Mouse (Mus musculus): ENCODE results near the gene Tcea3.

Tcea3 gene

DNA sequence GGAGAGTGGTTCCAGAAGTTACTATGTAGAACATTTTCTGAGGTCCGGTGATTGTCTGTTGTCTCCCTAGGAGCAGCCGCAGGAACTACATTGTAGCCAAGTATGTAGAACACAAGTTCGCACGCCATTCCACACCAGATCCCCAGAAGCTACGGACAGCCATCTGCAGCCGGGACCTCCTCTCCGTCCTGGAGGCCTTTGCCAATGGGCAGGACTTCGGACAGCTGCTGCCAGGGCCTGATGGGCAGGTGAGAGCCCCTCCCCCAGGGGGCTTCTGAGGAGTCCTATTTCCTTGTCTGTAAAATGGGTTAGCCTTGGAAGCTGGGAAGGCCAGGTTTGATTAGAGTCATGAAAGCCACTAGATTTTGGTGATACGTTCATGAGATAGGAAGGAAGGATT is 8.4 kb upstream of the Tcea3 start:
- in situ Hi-C loops (cut with MboI, MseI) = no loop called here

DNA sequence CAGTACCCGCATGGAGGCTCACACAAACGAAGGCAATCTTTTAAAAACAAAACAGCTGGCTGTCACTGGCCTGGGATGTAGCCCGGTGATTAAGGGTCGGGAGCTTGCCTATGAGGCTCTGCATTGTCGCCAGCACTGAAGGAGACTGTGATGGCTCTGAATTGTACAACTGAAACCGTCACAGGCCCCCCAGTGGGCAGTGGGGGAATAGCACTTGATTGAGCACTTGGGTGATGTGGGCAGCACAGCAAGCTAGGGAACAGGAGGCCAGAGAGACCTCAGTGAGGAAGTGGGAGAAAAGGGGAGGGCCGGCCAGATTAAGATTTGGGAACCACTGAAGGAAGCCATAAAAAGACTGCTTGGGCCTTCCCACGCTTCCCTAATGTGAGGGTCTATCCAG is 7.9 kb upstream of the Tcea3 start:
- in situ Hi-C loops (cut with MboI, MseI) = no loop called here

GRCm38 (mm10) chr4:136240123-136240522 is 7.4 kb upstream of the Tcea3 start:
- in situ Hi-C loops (cut with MboI, MseI) = no loop called here

GRCm38 (mm10) chr4:136240955-136241354 is 6.6 kb upstream of the Tcea3 start:
- in situ Hi-C loops (cut with MboI, MseI) = no loop called here

- in situ Hi-C loops (cut with MboI, MseI) = no loop called here
These were observed 5.3 kb upstream of the Tcea3 start for GRCm38 (mm10) chr4:136242065-136242703.

GRCm38 (mm10) chr4:136242728-136243127 is 4.8 kb upstream of the Tcea3 start:
- in situ Hi-C loops (cut with MboI, MseI) = no loop called here

GRCm38 (mm10) chr4:136244208-136244607 is 3.3 kb upstream of the Tcea3 start:
- in situ Hi-C loops (cut with MboI, MseI) = no loop called here

DNA sequence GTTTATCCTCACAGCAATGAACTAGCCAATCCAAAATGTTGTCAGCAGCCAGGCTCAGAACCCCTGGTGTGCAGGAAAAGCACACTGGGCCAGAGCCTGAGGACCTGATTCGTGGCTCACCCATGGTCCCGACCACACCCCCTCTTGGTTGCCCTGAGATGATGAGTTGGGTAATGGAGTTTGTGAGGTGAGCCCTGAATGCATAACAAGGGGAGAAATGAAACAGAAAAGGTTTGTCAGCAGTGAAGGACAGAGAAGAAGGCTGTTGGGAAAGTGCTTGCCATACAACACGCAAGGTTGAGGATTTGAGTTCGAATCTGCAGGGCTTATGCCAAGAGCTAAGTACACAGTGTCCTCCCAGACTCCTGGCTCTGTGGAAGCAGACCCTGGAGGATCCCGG is 1.8 kb upstream of the Tcea3 start:
- in situ Hi-C loops (cut with MboI, MseI) = no loop called here

DNA sequence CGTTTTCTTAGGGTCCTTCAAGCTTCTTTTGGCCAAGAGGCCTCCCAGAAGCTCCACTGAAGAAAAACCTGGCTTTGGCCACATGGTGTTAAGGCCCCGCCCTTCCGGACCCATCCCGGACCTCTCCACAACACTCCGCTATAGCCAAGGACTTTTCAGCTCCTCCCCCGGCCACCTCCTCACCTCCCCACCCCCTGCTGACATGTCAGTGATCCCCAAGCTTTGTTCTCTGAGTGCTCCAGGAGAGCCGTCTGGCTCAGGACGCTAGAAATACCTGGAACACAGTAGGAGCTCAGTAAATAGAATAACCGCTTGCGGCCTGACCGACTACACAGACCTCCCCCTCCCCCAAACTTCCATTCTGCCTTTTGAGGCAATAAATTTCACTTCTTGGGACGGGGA is 960 bp upstream of the Tcea3 start:
- in situ Hi-C loops (cut with MboI, MseI) = no loop called here

- in situ Hi-C loops (cut with MboI, MseI) = no loop called here
These were observed 172 bp upstream of the Tcea3 start for GRCm38 (mm10) chr4:136247386-136247728.

GRCm38 (mm10) chr4:136248464-136249331 is 1.2 kb downstream of the Tcea3 start:
- in situ Hi-C loops (cut with MboI, MseI) = no loop called here

GRCm38 (mm10) chr4:136249332-136249647 is 1.8 kb downstream of the Tcea3 start:
- in situ Hi-C loops (cut with MboI, MseI) = no loop called here

GRCm38 (mm10) chr4:136249780-136250179 is 2.3 kb downstream of the Tcea3 start:
- in situ Hi-C loops (cut with MboI, MseI) = no loop called here

GRCm38 (mm10) chr4:136255919-136256318 is 8.4 kb downstream of the Tcea3 start:
- in situ Hi-C loops (cut with MboI, MseI) = no loop called here

DNA sequence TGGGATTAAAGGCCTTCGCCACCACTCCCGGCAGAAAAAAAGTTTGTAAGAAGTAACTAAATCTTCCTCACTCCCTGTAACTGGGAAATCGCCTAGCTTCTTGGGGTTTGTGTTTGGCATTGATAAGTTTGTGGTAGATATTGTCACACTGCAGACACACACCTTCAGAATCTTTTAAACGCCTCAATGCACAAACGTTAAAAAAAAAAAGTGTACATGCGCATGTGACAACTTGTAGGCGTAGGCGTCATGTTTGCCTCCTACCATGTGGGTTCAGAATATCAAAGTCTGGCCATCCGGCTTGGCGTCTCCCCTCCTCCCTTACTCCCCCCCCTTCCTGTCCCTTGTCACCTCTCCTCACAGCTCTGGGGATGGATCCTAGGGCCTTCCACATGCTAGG is 9.2 kb downstream of the Tcea3 start:
- in situ Hi-C loops (cut with MboI, MseI) = no loop called here

DNA sequence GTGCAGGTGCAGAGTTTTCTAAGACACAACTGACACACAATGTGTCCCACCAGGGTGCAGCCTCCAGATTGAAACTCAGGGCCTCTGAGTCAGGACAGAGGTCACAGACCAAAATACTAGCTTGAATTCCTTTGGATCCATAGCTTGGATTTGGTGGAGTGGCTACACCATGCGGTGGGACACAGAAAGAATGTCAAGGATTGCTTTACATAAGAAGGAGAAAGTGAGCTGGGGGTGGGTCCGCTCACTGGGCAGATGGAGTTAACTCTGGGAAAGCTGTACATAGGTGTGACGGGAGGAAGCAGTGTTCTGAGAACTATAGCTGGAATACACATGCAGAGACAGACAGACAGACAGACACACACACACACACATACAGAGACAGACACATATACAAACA is 12.4 kb downstream of the Tcea3 start:
- in situ Hi-C loops (cut with MboI, MseI) = no loop called here

DNA sequence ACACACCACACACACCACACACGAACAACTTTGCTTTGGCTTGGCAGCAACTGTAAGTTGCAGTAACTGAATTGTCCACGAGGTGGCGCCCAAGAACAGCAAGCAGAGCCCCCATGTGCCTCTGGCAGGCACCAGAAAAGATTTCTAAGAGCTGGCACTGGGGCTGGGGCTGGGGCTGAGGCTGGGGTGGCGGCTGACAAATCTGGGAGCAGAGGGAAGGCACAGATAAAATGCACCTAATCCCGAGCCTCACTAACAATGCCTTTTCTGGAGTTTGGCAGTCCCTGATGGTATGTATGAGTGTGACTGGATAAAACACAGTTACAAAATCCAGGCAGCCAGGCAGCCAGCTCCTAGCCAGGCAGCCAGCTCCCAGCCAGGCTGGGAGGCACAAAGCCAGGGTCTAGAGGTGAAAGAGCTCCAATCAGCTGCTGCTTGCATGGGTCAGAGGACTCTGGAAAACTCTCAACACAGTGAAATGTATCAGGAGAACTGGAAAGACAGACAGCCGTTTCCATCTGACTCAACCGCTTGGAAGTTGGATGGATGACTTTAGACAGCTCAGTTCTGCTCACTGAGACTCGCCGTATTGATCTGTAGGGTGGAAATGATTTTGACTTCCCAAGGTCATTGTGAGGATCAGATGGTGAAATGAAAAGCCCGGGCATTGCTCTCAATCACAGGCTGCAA is 13.1 kb downstream of the Tcea3 start:
- in situ Hi-C loops (cut with MboI, MseI) = no loop called here

DNA sequence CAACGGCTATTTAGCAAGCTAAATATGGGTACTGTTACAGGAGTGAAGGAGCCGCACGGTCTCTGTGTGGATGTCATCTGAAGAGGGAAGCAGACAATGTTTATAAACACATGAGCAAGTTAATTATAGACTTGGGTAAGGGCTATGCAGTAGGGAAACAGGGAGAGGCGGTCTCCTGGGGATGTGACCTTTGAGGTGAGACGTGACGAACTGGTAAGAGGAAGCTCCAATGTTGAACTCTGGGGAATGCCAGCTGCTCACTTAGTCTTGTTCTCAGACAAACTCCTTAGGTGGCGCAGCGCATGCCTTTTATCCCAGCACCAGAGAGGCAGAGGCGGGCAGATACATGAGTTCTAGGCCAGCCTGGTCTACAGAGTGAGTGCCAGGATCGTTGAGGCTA is 14.4 kb downstream of the Tcea3 start:
- in situ Hi-C loops (cut with MboI, MseI) = no loop called here

DNA sequence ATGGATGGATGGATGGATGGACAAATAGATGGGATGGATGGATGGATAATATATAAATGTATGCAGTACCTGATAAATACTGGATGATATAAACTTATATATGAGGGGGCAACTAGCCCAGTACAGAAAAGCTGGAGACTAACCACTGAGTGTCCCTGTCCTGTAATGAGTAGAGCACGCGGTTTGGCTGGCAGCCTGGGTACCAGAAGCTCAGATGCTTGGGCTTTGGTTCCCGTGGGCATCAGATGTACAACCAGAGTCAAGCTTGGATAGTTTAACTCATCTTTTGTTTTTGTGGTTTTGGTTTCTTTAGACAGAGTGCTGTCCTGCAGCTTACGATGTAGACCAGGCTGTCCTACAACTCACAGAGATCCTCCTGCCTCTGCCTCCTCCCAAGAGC is 16.0 kb downstream of the Tcea3 start:
- in situ Hi-C loops (cut with MboI, MseI) = no loop called here

GRCm38 (mm10) chr4:136266716-136267343 is 19.3 kb downstream of the Tcea3 start:
- in situ Hi-C loops (cut with MboI, MseI) = no loop called here

DNA sequence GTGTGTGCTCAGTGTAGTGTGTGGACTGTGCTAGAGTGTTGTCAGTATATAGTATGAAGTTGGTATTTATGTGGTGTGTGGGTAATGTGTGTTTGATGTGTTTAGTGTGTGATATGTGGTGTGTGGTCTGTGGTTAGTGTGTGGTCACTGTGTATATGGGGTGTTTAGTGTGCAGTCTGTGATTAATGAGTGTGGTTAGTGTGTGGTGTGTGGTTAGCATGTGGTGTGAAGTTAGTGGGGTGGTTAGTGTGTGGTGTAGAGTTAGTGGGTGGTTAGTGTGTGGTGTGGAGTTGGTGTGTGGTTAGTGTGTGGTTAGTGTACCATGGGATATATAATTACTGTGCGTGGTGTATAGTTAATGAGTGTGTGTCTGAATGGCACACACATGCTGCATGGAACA is 21.4 kb downstream of the Tcea3 start:
- in situ Hi-C loops (cut with MboI, MseI) = no loop called here

- in situ Hi-C loops (cut with MboI, MseI) = no loop called here
These were observed 23.1 kb downstream of the Tcea3 start for GRCm38 (mm10) chr4:136270648-136271047.
